Mouse (Mus musculus): Measurements from ENCODE around the gene Smarca2.

The Smarca2 gene

GRCm38 (mm10) chr19:26776066-26777025, 171.5 kb downstream of the Smarca2 start:
- DNase-seq (ENCODE audit: low spot score in 2 of 2): no peak

- no peak for DNase-seq (ENCODE audit: low spot score in 2 of 2)
Observed at GRCm38 (mm10) chr19:26778199-26778598, 173.3 kb downstream of the Smarca2 start.

- no peak for DNase-seq (ENCODE audit: low spot score in 2 of 2)
Observed at GRCm38 (mm10) chr19:26781209-26781608, 176.4 kb downstream of the Smarca2 start.

GRCm38 (mm10) chr19:26788446-26788845, 183.6 kb downstream of the Smarca2 start:
- DNase-seq (ENCODE audit: low spot score in 2 of 2): no peak

GRCm38 (mm10) chr19:26790386-26791346, 185.8 kb downstream of the Smarca2 start:
- no peak for DNase-seq (ENCODE audit: low spot score in 2 of 2)

- no peak for DNase-seq (ENCODE audit: low spot score in 2 of 2)
Observed at GRCm38 (mm10) chr19:26794315-26794714, 189.5 kb downstream of the Smarca2 start.

- DNase-seq (ENCODE audit: low spot score in 2 of 2): no peak
Observed at GRCm38 (mm10) chr19:26796006-26796405, 191.2 kb downstream of the Smarca2 start.

GRCm38 (mm10) chr19:26804401-26804800, 199.6 kb downstream of the Smarca2 start:
- DNase-seq (ENCODE audit: low spot score in 2 of 2): no peak

- no peak for DNase-seq (ENCODE audit: low spot score in 2 of 2)
Observed at GRCm38 (mm10) chr19:26814629-26815028, 209.8 kb downstream of the Smarca2 start.

GRCm38 (mm10) chr19:26817901-26818300, 213.1 kb downstream of the Smarca2 start:
- no peak for DNase-seq (ENCODE audit: low spot score in 2 of 2)
